Mouse (Mus musculus) intestine, postnatal 0 days (tissue): ENCODE measurements around the gene Yars. TPM values are rescaled to one million over a fixed set of nuclear protein-coding genes. Genes with fewer than 3 reads are reported as not detected.

Source experiments
- ATAC-seq: fragments of 200-750 bp; cut with Nextera tagmentation; 2 replicates; pipeline ENCODE4 v1.8.0; 2017; ENCODE audit warnings: mild to moderate bottlenecking, moderate TSS enrichment, moderate library complexity
- H3K27ac ChIP-seq: fragments of 300-500 bp; sonication (generic); 2 replicates; pipeline ENCODE4 v1.5.1; 2014; ENCODE audit warnings: mild to moderate bottlenecking, low read depth, low read length, moderate library complexity
- H3K27me3 ChIP-seq: fragments of 300-500 bp; sonication (generic); replicated peaks from 2 replicates; pipeline ENCODE4 v1.6.1; 2014; ENCODE audit warnings: low read length, mixed read lengths; ENCODE audit not compliant: control insufficient read depth, insufficient read depth
- H3K36me3 ChIP-seq: fragments of 300-500 bp; sonication (generic); 2 replicates; pipeline ENCODE4 v1.6.1; 2014; ENCODE audit warnings: mild to moderate bottlenecking, moderate library complexity; ENCODE audit not compliant: control insufficient read depth, insufficient read depth
- H3K4me1 ChIP-seq: fragments of 300-500 bp; sonication (generic); replicated peaks from 2 replicates; pipeline ENCODE4 v1.6.1; 2014; ENCODE audit warnings: antibody characterized with exemption, low read length, mixed read lengths; ENCODE audit not compliant: control insufficient read depth, insufficient read depth
- H3K4me2 ChIP-seq: fragments of 300-500 bp; sonication (generic); replicated peaks from 2 replicates; pipeline ENCODE4 v1.6.1; 2014; ENCODE audit warnings: low read depth, mild to moderate bottlenecking, moderate library complexity
- H3K4me3 ChIP-seq: fragments of 300-500 bp; sonication (generic); 2 replicates; pipeline ENCODE4 v1.5.1; 2014; ENCODE audit warnings: low read depth, low read length
- H3K9ac ChIP-seq: fragments of 300-500 bp; sonication (generic); 2 replicates; pipeline ENCODE4 v1.6.1; 2014; ENCODE audit warnings: mild to moderate bottlenecking, low read depth, low read length
- H3K9me3 ChIP-seq: fragments of 300-500 bp; sonication (generic); 2 replicates; pipeline ENCODE4 v1.6.1; 2016; ENCODE audit warnings: mixed run types; ENCODE audit not compliant: control insufficient read depth
- CTCF ChIP-seq: sonication (generic); IDR thresholded peaks from 2 replicates; pipeline ENCODE4 v1.5.1; 2016; ENCODE audit warnings: low read depth, mild to moderate bottlenecking, control low read depth, antibody characterized with exemption, moderate library complexity
- WGBS: fragments of 180-500 bp; shearing (Covaris S2); extraction: QIAGEN DNeasy Blood & Tissue Kit; methylation state at CpG from one replicate; pipeline ENCODE4 v1.1.7; 2014; 5-methylcytosine and 5-hydroxymethylcytosine counted together
- polyA plus RNA-seq: library from polyadenylated mRNA; unstranded; fragments of >200 nt; fragmentation: Nextera tagmentation; extraction: Ambion mirVana; gene quantifications from 2 replicates; pipeline ENCODE4 v1.2.1, GENCODE M21; 2015

Gene Yars
- polyA plus RNA-seq, 1 experiment from 2014 or later = 35.6 TPM

GRCm38 (mm10) chr4:129144401-129145367, 44.9 kb upstream of the Yars start:
- H3K9me3 ChIP-seq = no peaks in the 10 kb centered on the region
- no peaks in the 10 kb centered on the region for H3K27me3 ChIP-seq
- no peak for ATAC-seq
- TF ChIP-seq CTCF = no peak
- H3K27ac ChIP-seq = no peak overlapping the region
- peaks cover 4% of the 10 kb centered on the region; the same call in 1 of the 2 replicates for H3K4me1 ChIP-seq
- H3K4me2 ChIP-seq = no peak overlapping the region
- no peak overlapping the region for H3K4me3 ChIP-seq
- H3K36me3 ChIP-seq = peaks cover 1% of the 10 kb centered on the region
- WGBS = 60% methylated on average over 16 of the region's 16 CpGs
- no peak overlapping the region for H3K9ac ChIP-seq

DNA sequence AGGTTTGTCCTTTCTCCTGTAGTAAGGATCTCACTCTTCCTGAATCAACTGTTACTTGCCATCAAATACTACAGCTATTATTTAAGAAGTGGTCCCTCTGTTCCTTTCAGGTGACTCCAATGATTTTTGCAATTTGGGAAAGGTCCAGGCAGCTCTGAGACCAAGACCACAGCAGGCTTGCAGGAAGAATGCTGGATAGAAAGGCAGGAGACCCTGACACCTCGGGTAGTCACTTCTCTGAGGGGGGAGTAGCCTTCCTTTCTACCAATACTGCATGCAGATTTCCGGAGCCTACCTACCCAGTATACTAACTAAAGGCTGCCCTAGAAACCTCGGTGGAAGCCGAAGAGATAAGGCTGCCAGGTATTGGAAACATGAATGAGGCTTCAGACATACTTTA, 44.1 kb upstream of the Yars start:
- Histone ChIP-seq H3K4me1 (peaks cover 4% of the 10 kb centered on the region; the same call in 1 of the 2 replicates), H3K4me3 (no peak overlapping the region), H3K36me3 (peaks cover 5% of the 10 kb centered on the region), H3K4me2 (no peak overlapping the region), H3K9me3 (no peaks in the 10 kb centered on the region), H3K27me3 (no peaks in the 10 kb centered on the region), H3K27ac (no peak overlapping the region), H3K9ac (no peak overlapping the region)
- WGBS = 33% methylated on average over 4 of the region's 4 CpGs
- TF ChIP-seq CTCF = no peak
- no peak for ATAC-seq

DNA sequence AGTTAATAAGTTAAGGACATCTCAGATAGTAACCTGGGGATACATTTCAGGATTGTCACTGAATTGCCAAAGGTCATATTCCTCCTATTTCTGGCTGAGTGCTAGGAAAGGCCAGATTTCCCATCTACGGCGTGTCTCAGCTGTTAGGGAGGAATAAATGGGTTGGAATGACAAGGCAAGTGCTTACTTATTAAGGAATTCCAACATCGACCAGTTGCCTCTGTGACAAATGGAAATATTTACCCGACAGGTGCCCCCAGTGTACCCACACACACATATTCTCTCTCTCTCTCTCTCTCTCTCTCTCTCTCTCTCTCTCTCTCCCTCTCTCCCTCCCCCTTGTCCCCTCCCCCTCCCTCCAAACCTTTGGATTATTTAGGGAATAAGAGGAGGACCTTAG, 43.6 kb upstream of the Yars start:
- H3K9ac ChIP-seq = no peak overlapping the region
- no peak overlapping the region; the same call in 1 of the 2 replicates for H3K4me2 ChIP-seq
- H3K9me3 ChIP-seq = no peaks in the 10 kb centered on the region
- H3K4me1 ChIP-seq = peaks cover 4% of the 10 kb centered on the region; the same call in 1 of the 2 replicates
- no peak overlapping the region for H3K4me3 ChIP-seq
- peaks cover 5% of the 10 kb centered on the region for H3K36me3 ChIP-seq
- WGBS = 29% methylated on average over 4 of the region's 4 CpGs
- no peak for ATAC-seq
- H3K27ac ChIP-seq = no peak overlapping the region
- H3K27me3 ChIP-seq = no peaks in the 10 kb centered on the region
- no peak for TF ChIP-seq CTCF

DNA sequence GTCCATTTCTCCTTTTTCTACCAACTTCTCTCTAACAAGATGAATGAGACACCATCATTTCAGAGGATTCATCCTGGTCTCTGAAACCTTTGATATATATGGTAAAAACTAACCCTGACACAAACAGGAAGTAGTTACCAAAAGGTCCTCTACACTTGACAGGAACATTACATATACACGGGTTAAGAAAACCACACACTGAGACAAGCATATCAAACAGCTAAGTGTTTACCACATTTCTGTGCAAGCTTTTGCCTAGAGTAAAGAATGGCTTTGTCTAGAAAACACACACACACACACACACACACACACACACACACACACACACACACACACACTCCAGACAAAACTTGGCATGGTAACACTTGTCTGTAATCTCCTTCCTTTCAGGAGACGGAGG, 43.2 kb upstream of the Yars start:
- Histone ChIP-seq H3K4me2 (no peak overlapping the region), H3K4me3 (no peak overlapping the region), H3K27ac (no peak overlapping the region; the same call in 1 of the 2 replicates), H3K27me3 (no peaks in the 10 kb centered on the region), H3K9me3 (no peaks in the 10 kb centered on the region), H3K9ac (no peak overlapping the region), H3K4me1 (peaks cover 4% of the 10 kb centered on the region; the same call in 1 of the 2 replicates), H3K36me3 (peaks cover 5% of the 10 kb centered on the region)
- no peak for TF ChIP-seq CTCF
- ATAC-seq = no peak
- WGBS = 42% methylated on average over 2 of the region's 2 CpGs

DNA sequence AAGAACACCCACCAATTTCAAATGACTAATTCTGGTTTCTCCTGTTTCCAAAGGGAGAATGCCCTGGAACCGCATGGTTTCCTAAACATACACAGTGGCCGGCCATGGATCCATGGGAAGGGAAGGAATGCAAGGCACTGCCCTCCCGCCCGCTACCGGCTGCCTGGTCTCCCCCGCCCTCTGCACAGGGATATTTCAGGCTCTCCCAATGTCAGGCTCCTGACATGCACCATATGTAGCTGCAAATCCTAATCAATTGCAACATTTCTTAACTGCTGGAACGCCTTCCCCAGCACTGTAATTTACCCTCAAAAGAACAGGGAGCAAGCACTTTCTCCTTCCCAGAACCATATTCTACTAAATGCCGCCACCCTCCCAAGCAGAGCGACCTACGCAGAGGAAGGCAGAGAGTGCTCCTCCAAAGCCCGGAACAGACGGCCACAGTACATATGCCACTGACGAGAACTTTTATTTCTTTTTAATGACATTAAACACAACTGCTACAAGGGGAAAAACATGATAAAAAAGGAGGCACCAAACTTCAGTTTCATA, 41.9 kb upstream of the Yars start:
- Histone ChIP-seq H3K36me3 (peaks cover 9% of the 10 kb centered on the region), H3K27me3 (no peaks in the 10 kb centered on the region), H3K9ac (no peak overlapping the region), H3K27ac (no peak overlapping the region), H3K9me3 (no peaks in the 10 kb centered on the region), H3K4me1 (no peaks in the 10 kb centered on the region; the same call in 1 of the 2 replicates), H3K4me3 (no peak overlapping the region), H3K4me2 (no peak overlapping the region)
- no peak for TF ChIP-seq CTCF
- WGBS = 82% methylated on average over 13 of the region's 13 CpGs
- ATAC-seq = no peak

DNA sequence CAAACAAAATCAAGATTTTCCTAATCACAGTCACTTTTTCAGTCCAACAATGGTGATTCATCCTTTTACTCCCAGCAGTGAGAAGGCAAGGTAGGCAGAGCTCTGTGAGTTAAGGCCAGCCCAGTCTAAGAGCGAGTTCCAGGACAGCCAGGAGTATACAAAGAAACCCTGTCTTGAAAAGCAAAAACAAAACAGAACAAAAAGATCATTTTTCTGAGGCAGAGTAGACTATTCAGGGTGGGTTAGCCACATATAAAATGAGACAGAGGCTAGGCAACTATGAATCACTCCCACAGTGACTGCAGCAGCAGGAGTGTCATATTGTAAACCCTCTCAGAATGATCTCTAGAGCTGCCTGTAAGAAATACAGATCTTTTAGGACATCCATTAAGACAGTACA, 40.2 kb upstream of the Yars start:
- TF ChIP-seq CTCF = no peak
- Histone ChIP-seq H3K36me3 (peaks cover 10% of the 10 kb centered on the region), H3K4me2 (no peak overlapping the region), H3K27ac (no peak overlapping the region; the same call in 1 of the 2 replicates), H3K9me3 (no peaks in the 10 kb centered on the region), H3K4me3 (no peak overlapping the region), H3K27me3 (no peaks in the 10 kb centered on the region), H3K9ac (no peak overlapping the region), H3K4me1 (no peaks in the 10 kb centered on the region; the same call in 1 of the 2 replicates)
- WGBS = 88% methylated on average over 1 of the region's 1 CpGs
- ATAC-seq = no peak
